Mouse (Mus musculus) erythroblast, embryonic 14.5 days (primary cell): ENCODE measurements at regions not wholly inside any gene's neighbourhood (a gene's known extent, or its start where the extent isn't known, plus 50 kb on each side); places are given as distances from the start of the nearest gene placed in this dataset.

Experiments
- H3K27me3 ChIP-seq: 2 replicates; pipeline ENCODE4 v1.6.1; 2012; ENCODE audit warnings: inconsistent platforms; ENCODE audit not compliant: control insufficient read depth
- H3K36me3 ChIP-seq: 2 replicates; pipeline ENCODE4 v1.6.1; 2012; ENCODE audit warnings: mild to moderate bottlenecking, inconsistent platforms; ENCODE audit not compliant: control insufficient read depth
- H3K4me1 ChIP-seq: 2 replicates; pipeline ENCODE4 v1.6.1; 2012; ENCODE audit warnings: inconsistent platforms; ENCODE audit not compliant: control insufficient read depth
- H3K4me3 ChIP-seq: replicated peaks from 2 replicates; pipeline ENCODE3; 2012; ENCODE audit warnings: moderate library complexity, mild to moderate bottlenecking, inconsistent platforms
- H3K9me3 ChIP-seq: 2 replicates; pipeline ENCODE4 v1.6.1; 2012; ENCODE audit warnings: low read length, inconsistent platforms, mixed read lengths; ENCODE audit not compliant: control insufficient read depth
- GATA1 ChIP-seq: IDR thresholded peaks from 2 replicates; pipeline ENCODE4 v1.6.1; 2012; ENCODE audit warnings: low read length, inconsistent platforms, mixed read lengths
- TAL1 ChIP-seq: IDR thresholded peaks from 3 replicates; pipeline ENCODE4 v1.6.1; 2012; ENCODE audit warnings: low read length, inconsistent platforms, mixed read lengths

DNA sequence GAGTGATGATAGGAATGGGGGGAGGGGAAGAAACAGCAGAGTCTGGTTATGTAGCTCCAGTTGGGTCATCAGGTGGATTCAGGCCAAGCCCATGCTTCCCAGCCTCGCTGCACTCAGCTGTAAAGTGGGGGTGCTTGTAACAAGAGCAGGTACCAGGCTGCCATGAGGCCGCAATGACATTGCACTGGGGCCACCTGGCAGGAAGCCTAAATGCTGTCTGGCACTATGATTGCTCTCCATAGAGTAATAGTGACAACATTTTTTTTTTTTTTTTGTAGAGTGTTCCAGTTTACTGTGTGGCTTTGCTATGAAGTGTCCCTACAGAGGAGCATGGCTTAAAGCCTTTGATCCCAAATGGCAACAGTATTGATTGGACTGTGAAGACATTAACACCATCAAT, 171.9 kb upstream of the Prok2 start:
- TF ChIP-seq TAL1 (no peak), GATA1 (no peak)
- Histone ChIP-seq H3K4me1 (no peaks in the 10 kb centered on the region), H3K4me3 (no peak overlapping the region), H3K36me3 (no peaks in the 10 kb centered on the region), H3K27me3 (no peaks in the 10 kb centered on the region), H3K9me3 (no peaks in the 10 kb centered on the region)

DNA sequence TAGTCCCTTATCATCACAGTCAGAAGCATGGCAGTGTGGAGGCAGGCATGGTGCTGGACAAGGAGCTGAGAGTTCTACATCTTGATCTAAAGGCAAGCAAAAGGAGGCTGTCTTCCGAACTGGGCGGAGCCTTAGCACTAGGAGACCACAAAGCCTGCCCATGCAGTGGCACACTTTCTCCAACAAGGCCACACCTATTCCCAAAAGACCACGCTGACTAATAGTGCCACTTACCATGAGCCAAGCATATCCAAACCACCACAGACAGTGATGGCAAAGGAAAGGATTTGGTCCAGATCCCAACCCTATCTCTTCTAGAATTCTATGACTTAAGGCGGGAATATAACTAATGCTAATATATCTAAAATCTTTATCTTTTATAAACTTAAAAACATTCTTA, 169.4 kb upstream of the Prok2 start:
- H3K4me1 ChIP-seq: no peaks in the 10 kb centered on the region
- H3K9me3 ChIP-seq: no peaks in the 10 kb centered on the region
- TF ChIP-seq GATA1: no peak
- TF ChIP-seq TAL1: no peak
- no peak overlapping the region for H3K4me3 ChIP-seq
- H3K36me3 ChIP-seq: no peaks in the 10 kb centered on the region
- H3K27me3 ChIP-seq: no peaks in the 10 kb centered on the region

DNA sequence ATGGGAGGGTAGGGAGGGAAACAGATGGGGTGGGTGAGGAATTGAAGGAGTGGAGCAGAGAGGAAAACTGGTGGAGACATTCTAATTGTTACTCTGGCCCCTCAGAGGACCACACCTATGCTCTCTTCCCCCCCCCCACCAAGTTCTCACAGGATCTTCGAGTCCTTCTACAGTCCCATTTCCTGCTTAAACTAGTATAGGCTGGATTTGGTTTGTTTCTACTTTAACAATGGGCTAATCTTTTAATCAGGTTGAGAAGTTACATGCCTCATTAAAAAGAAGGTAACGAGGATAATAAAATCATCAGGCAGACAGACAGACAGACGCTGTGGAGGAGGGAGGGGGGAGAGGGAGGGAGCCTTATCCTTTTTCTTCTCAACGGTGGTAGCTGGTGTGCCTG, 167.7 kb upstream of the Prok2 start:
- no peaks in the 10 kb centered on the region for H3K4me1 ChIP-seq
- no peaks in the 10 kb centered on the region for H3K27me3 ChIP-seq
- no peaks in the 10 kb centered on the region for H3K9me3 ChIP-seq
- H3K4me3 ChIP-seq: no peak overlapping the region
- no peaks in the 10 kb centered on the region for H3K36me3 ChIP-seq
- TF ChIP-seq GATA1: no peak
- no peak for TF ChIP-seq TAL1

DNA sequence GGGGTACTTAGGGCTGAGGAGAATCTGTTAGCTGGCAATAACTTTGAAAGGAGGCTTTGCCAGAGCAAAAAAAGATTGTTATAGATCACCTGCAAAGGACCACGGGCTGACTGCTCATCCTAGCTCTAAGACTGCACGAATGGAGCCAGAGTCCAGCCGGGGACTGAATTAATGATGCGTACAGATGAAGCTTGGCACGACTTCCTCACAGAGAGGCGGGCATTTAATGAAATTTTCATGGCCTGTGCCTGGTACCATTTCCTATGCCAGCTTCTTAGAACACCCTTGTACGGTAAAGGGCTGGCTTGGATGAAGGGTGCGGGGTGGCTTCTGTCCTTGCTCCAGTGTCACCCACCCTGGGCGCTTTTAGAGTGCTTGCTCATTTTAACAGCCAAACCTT, 166.0 kb upstream of the Prok2 start:
- H3K4me1 ChIP-seq: no peaks in the 10 kb centered on the region
- H3K4me3 ChIP-seq: no peak overlapping the region
- H3K36me3 ChIP-seq: no peaks in the 10 kb centered on the region
- H3K27me3 ChIP-seq: no peaks in the 10 kb centered on the region
- H3K9me3 ChIP-seq: no peaks in the 10 kb centered on the region
- no peak for TF ChIP-seq TAL1
- no peak for TF ChIP-seq GATA1

DNA sequence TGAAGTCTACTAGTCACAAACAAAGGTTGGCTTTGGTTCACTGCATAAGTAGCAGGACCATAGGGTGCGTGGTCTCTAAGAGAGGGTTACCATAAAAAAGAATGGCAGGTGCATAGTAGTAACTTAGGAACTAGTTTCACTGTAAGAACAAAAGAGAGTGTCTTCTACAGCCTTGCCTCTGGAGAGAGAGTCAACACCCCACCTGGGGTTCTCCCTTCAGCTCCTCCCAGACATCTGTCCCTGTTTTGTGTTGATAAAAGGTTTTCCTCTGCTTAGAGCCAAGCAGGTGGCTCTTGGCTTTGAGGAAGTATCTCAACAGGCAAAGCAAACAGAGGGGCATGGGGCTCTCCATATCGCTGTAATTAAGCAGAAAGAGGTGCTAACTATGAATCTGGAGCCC, 165.6 kb upstream of the Prok2 start:
- Histone ChIP-seq H3K4me1 (no peaks in the 10 kb centered on the region), H3K27me3 (no peaks in the 10 kb centered on the region), H3K4me3 (no peak overlapping the region), H3K9me3 (no peaks in the 10 kb centered on the region), H3K36me3 (no peaks in the 10 kb centered on the region)
- no peak for TF ChIP-seq GATA1
- TF ChIP-seq TAL1: no peak

DNA sequence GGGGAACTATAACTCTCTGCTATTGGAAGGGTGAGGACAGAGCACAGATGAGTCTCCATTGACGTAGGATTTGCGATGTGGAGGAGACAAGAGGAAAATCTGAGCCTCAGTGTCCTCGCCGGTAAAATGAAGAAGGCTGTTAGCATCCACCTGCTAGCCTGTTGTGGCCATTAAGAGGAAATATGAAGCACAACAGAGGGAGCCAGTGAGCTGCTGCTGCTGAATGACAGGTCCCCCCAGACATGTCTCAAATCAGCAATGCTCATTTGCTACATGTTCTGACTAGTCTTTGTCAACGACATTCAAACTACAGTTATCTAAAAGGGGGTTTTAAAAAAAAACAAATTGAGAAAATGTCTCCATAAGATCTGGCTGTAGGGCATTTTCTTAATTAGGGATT, 164.6 kb upstream of the Prok2 start:
- no peaks in the 10 kb centered on the region for H3K9me3 ChIP-seq
- no peaks in the 10 kb centered on the region for H3K4me1 ChIP-seq
- H3K27me3 ChIP-seq: no peaks in the 10 kb centered on the region
- H3K36me3 ChIP-seq: no peaks in the 10 kb centered on the region
- H3K4me3 ChIP-seq: no peak overlapping the region
- TF ChIP-seq GATA1: no peak
- TF ChIP-seq TAL1: no peak

DNA sequence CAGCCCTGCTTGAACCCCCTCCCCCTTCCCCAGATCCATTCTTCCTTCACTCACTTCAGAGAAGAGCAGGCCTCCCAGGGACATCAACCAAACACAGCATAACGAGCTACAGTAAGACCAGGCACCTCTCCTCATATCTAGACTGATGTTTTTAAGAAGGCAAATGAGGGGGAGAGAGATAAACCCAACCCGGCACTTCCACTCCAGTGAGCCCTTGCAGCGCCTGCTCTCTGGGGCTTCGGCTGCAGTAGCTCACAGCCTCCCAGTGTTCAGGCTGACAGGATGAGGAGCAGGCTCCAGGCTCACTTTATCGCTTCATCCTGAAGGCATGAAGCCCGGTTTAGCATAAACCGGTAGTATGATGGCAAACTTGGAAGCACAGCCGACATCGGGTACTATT, 162.9 kb upstream of the Prok2 start:
- H3K4me1 ChIP-seq: no peaks in the 10 kb centered on the region
- peaks cover 2% of the 10 kb centered on the region; the same call in 1 of the 2 replicates for H3K27me3 ChIP-seq
- H3K4me3 ChIP-seq: no peak overlapping the region
- TF ChIP-seq TAL1 (no peak), GATA1 (no peak)
- H3K9me3 ChIP-seq: no peaks in the 10 kb centered on the region
- H3K36me3 ChIP-seq: no peaks in the 10 kb centered on the region

DNA sequence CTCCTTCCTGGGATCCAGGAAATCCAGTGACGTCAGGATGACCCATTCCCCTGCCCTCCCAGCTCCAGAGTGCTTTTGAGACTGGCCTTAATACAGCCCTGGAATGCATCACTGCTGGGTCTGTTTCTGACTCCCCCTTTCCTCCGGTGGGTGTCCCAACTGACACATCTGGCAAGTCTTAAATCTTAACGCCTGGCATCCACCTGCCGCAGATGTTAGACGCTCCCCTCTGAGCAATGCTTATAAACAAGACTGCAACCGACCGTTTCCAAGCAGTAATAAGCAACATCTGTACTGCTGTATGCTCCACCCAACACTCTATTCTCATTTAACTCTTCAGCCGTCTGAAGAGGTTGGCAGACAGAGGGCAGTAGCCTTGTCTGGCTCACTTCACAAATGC, 161.7 kb upstream of the Prok2 start:
- Histone ChIP-seq H3K4me1 (no peaks in the 10 kb centered on the region), H3K36me3 (no peaks in the 10 kb centered on the region), H3K27me3 (peaks cover 2% of the 10 kb centered on the region; the same call in 1 of the 2 replicates), H3K9me3 (no peaks in the 10 kb centered on the region), H3K4me3 (no peak overlapping the region)
- TF ChIP-seq GATA1 (no peak), TAL1 (no peak)

DNA sequence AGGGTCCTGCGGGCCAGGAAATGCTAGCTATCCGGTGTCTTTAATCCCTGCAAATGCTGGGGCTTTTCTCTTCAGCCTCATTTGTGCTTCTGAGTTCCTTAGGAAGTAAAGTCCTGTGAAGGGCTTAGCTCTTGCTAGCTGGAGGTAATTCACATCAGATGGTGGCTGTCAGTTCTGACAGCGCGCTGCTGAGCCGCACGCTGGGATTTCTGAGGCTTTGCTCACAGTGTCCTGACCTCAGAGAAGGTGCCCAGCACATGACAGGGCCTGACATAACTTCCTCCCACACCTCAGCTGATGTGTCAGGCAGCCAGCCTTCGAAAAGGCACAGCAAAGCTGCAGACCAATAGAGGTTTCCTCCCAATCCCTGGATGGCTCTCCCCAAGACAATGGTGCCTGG, 158.6 kb upstream of the Prok2 start:
- Histone ChIP-seq H3K27me3 (peaks cover 2% of the 10 kb centered on the region; the same call in 1 of the 2 replicates), H3K4me3 (no peak overlapping the region), H3K36me3 (no peaks in the 10 kb centered on the region), H3K4me1 (no peaks in the 10 kb centered on the region), H3K9me3 (no peaks in the 10 kb centered on the region)
- no peak for TF ChIP-seq GATA1

DNA sequence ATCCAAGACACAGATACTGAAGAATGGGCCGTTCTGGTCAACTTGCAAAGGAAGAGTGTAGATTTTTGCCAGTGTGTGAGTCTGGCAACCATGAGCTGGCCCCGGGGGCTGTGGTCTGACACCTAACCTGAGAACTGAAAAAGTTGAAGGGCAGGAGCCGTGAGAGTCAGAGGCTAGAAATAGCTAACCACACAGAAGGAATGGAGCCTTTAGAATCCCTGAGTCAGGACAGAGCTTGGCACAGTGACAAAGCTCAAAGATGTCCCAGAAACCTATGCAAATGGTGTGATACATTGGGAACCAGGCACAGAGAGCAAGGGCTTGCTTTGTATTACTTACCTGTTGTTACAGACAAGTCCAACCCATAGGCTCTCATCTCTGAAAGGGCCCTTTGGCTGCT, 157.9 kb upstream of the Prok2 start:
- TF ChIP-seq TAL1: no peak
- no peak for TF ChIP-seq GATA1
- Histone ChIP-seq H3K27me3 (peaks cover 2% of the 10 kb centered on the region; the same call in 1 of the 2 replicates), H3K36me3 (no peaks in the 10 kb centered on the region), H3K4me3 (no peak overlapping the region), H3K4me1 (no peaks in the 10 kb centered on the region), H3K9me3 (no peaks in the 10 kb centered on the region)

DNA sequence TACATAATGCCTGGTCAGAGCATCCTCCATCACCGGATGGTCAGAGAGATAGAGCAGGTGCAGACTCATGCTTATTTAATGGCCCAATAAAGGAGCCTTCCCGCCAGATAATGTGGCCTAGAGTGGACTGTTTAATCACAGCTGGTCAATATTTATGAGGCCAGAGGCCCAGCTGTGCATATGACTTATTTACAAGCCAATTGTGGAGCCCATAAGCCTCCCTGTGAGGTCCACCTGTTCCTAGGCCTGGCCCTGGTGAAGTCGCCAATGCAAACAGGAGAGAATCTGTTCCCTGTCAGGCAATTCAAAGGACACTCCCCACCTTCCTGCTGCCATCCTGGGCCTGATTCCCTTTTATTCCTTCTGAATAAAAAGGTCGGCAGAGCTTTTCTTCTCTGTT, 155.4 kb upstream of the Prok2 start:
- H3K4me1 ChIP-seq: no peaks in the 10 kb centered on the region
- H3K36me3 ChIP-seq: no peaks in the 10 kb centered on the region
- H3K4me3 ChIP-seq: no peak overlapping the region
- H3K9me3 ChIP-seq: peaks cover 2% of the 10 kb centered on the region; the same call in 1 of the 2 replicates
- TF ChIP-seq GATA1 (no peak), TAL1 (no peak)
- H3K27me3 ChIP-seq: peaks cover 2% of the 10 kb centered on the region; the same call in 1 of the 2 replicates
